Mouse (Mus musculus) adrenal gland, postnatal 4 days (tissue): ENCODE data around the gene Rgs17. TPM values are rescaled to one million over a fixed set of nuclear protein-coding genes. Genes with fewer than 3 reads are reported as not detected.

Source experiments
- total RNA-seq, 2 experiments: library from RNA; stranded (reverse); gene quantifications; 2 replicates each; pipeline ENCODE4 v1.2.3; 2021

The Rgs17 gene
- total RNA-seq, 2 experiments from 2014 or later, result 3.2 to 3.6 TPM

Other genes starting within 250 kb of the Rgs17 start
- gene Fbxo5, start 116.8 kb downstream of the Rgs17 start, total RNA-seq, result 10 to 100 TPM; 14.5 to 18.2 TPM
- 10 to 100 TPM; 14.7 to 16.8 TPM for gene Mtrf1l, start 98.5 kb downstream of the Rgs17 start, total RNA-seq